Comparison of ENCODE assay signal across 16 mouse cellular contexts in the genomic region with DNA sequence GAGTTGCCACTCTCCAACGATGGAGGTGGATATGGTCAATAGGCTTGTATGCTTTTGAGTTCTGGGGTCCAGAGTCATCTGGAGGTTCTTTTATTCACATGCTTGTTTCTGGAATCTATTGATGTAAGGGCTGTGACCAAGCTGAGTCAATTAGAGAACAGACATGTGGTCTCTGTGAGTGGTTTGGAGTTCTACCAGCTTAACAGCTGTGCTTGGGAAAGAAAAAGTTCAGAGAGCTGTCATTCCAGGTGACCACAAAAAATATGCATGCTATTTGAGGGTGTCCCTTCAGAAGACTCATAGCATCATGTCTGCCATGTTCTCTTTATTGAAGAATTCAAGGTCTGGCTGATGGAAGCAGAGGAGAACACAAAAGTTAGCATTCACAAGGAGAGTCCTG. TPM values are rescaled to one million over a fixed set of nuclear protein-coding genes. Genes with fewer than 3 reads are reported as not detected.
DNase-seq lines count a peak whose midpoint lies in the region.
"Had no signal": no experiment of that assay in that cellular context is flagged by ENCODE, and none has a peak within 500 bp of the region (broad histone marks: within the 10 kb centered on the region; RNA-seq: fewer than 3 reads in every experiment).

No protein-coding gene starts in this region.

- peak; percentile 19 to 27 for DNase-seq in heart, adult 18-20 months
- DNase-seq in heart, adult 11 months, result no peak
- DNase-seq in 3134 (ENCODE audit: extremely low read depth, insufficient read length, low spot score) (peak; percentile 21), 416B (ENCODE audit: low read depth) (peak; percentile 27), NIH3T3 (ENCODE audit: low read depth) (peak; percentile 40)
- DNase-seq in gastrocnemius, adult 8-10 months (ENCODE audit: low spot score in 2 of 2), result no peak
- DNase-seq in embryo, embryonic 11 days, result no peak
- no peak for DNase-seq in spleen, postnatal 4 days (ENCODE audit: low spot score in 2 of 2)
- DNase-seq: adrenal gland, postnatal 10 days; cerebellum, adult 18-20 months; cerebellum, adult 9-11 months; gastrocnemius, adult 2 months; gastrocnemius, postnatal 36 days; kidney, adult 11 months; kidney, adult 9 months had no signal

RNA-seq across cellular contexts. Expression of gene Adgrl3, which starts 53.9 kb away (rescaled TPM):
- 1 to 10 TPM; 3.4 to 4.0 TPM for total RNA-seq in heart, adult 18-20 months (2021)
- total RNA-seq in gastrocnemius, adult 8-10 months (2022), result under 1 TPM; 0.35 to 0.58 (median 0.44) TPM
- total RNA-seq: hematopoietic stem cell, adult 5-6 weeks had no signal

Comparison
In these comparisons a context has a peak if more than half of its experiments do, and no peak if none do; other contexts are left out.
1. DNase-seq: peak in heart, adult 18-20 months (2 of 2), 3134 (single experiment), 416B (single experiment) and NIH3T3 (single experiment); none in heart, adult 11 months (single experiment), gastrocnemius, adult 8-10 months (0 of 2), embryo, embryonic 11 days (single experiment) and spleen, postnatal 4 days (0 of 2).